Mouse (Mus musculus): ENCODE results near the gene Tmem158. TPM values are rescaled to one million over a fixed set of nuclear protein-coding genes. Genes with fewer than 3 reads are reported as not detected.

The Tmem158 gene
- total RNA-seq, 2 experiments from 2014 or later, result 24.7 to 25.4 TPM

- no peak for DNase-seq
Measured at GRCm38 (mm10) chr9:123245146-123245545, 15.4 kb downstream of the Tmem158 start.

GRCm38 (mm10) chr9:123243988-123244387 lies 16.6 kb downstream of the Tmem158 start:
- no peak for DNase-seq

- no peak for DNase-seq
Measured at GRCm38 (mm10) chr9:123241191-123241590, 19.4 kb downstream of the Tmem158 start.

- no peak for DNase-seq
Measured at GRCm38 (mm10) chr9:123240751-123241150, 19.8 kb downstream of the Tmem158 start.

- no peak for DNase-seq
Measured at GRCm38 (mm10) chr9:123240271-123240670, 20.3 kb downstream of the Tmem158 start.

GRCm38 (mm10) chr9:123239651-123240050 lies 20.9 kb downstream of the Tmem158 start:
- no peak for DNase-seq

GRCm38 (mm10) chr9:123238256-123239045 lies 22.1 kb downstream of the Tmem158 start:
- no peak for DNase-seq

GRCm38 (mm10) chr9:123237739-123238138 lies 22.8 kb downstream of the Tmem158 start:
- peak; percentile 63 for DNase-seq

- DNase-seq, result no peak
Measured at GRCm38 (mm10) chr9:123235621-123236020, 24.9 kb downstream of the Tmem158 start.

- no peak for DNase-seq
Measured at GRCm38 (mm10) chr9:123229826-123230225, 30.7 kb downstream of the Tmem158 start.

GRCm38 (mm10) chr9:123228671-123229070 lies 31.9 kb downstream of the Tmem158 start:
- no peak for DNase-seq

- no peak for DNase-seq
Measured at GRCm38 (mm10) chr9:123227106-123227750, 33.3 kb downstream of the Tmem158 start.

GRCm38 (mm10) chr9:123224863-123225431 lies 35.6 kb downstream of the Tmem158 start:
- no peak for DNase-seq

- DNase-seq, result no peak
Measured at GRCm38 (mm10) chr9:123219826-123220225, 40.7 kb downstream of the Tmem158 start.

- DNase-seq, result no peak
Measured at GRCm38 (mm10) chr9:123215621-123216440, 44.7 kb downstream of the Tmem158 start, which contains the start of gene Cdcp1. TSS of gene Cdcp1 (minus strand) at chr9:123216038.

GRCm38 (mm10) chr9:123213371-123213770 lies 47.2 kb downstream of the Tmem158 start:
- DNase-seq, result no peak

Other genes with a start within 250 kb of the Tmem158 start
- gene Tmem42, start 239.4 kb downstream of the Tmem158 start, total RNA-seq (2021), result 10 to 100 TPM; 10.7 to 12.8 TPM
- not detected for gene Tgm4, start 226.0 kb downstream of the Tmem158 start, total RNA-seq (2021)
- 10 to 100 TPM; 53.4 to 54.4 TPM for gene Zdhhc3, start 147.6 kb downstream of the Tmem158 start, total RNA-seq (2021)
- gene Exosc7, start 147.5 kb downstream of the Tmem158 start, total RNA-seq (2021), result 10 to 100 TPM; 36.3 to 36.9 TPM
- gene Clec3b, start 109.8 kb downstream of the Tmem158 start, total RNA-seq (2021), result 10 to 100 TPM; 32.8 to 39.7 TPM
- gene Cdcp1, start 44.7 kb downstream of the Tmem158 start, total RNA-seq (2021), result under 1 TPM; 0.10 to 0.25 TPM
- gene Lars2, start 106.2 kb upstream of the Tmem158 start, total RNA-seq (2021), result 10 to 100 TPM; 50.8 to 52.3 TPM
- gene Limd1, start 217.9 kb upstream of the Tmem158 start, total RNA-seq (2021), result 10 to 100 TPM; 49.1 to 53.5 TPM